Mouse (Mus musculus) bone marrow macrophage, adult 2 months (primary cell): ENCODE measurements around the gene Slc22a23. TPM values are rescaled to one million over a fixed set of nuclear protein-coding genes. Genes with fewer than 3 reads are reported as not detected.

Experiments used
- H3K27ac ChIP-seq: 2 replicates; pipeline ENCODE4 v1.5.1; 2012; ENCODE audit warnings: low read depth, low read length; ENCODE audit not compliant: insufficient read depth
- H3K4me1 ChIP-seq: 2 replicates; pipeline ENCODE4 v1.6.1; 2012; ENCODE audit warnings: low read length; ENCODE audit not compliant: control insufficient read depth, insufficient read depth
- H3K4me3 ChIP-seq: 2 replicates; pipeline ENCODE4 v1.5.1; 2012; ENCODE audit warnings: mild to moderate bottlenecking, low read length, moderate library complexity; ENCODE audit not compliant: insufficient read depth
- CTCF ChIP-seq: IDR thresholded peaks from 2 replicates; pipeline ENCODE4 v1.5.1; 2012; ENCODE audit warnings: low read depth, mild to moderate bottlenecking, low read length, moderate library complexity
- POLR2A ChIP-seq: IDR thresholded peaks from 2 replicates; pipeline ENCODE4 v1.6.1; 2012; ENCODE audit warnings: mild to moderate bottlenecking, low read depth, low read length, borderline replicate concordance
- polyA plus RNA-seq: library from polyadenylated mRNA; stranded (reverse); fragments of >200 nt; gene quantifications from 2 replicates; pipeline ENCODE4 v1.2.4, GENCODE M21; 2012; ENCODE audit not compliant: missing spikeins, insufficient read depth, insufficient read length

Gene Slc22a23
- polyA plus RNA-seq, 1 experiment = not detected

- Histone ChIP-seq H3K4me1 (no peaks in the 10 kb centered on the region), H3K27ac (no peak overlapping the region), H3K4me3 (no peak overlapping the region)
- TF ChIP-seq CTCF (no peak), POLR2A (no peak)
These were observed 54.6 kb downstream of the Slc22a23 start for GRCm38 (mm10) chr13:34290346-34290745.

- H3K4me1 ChIP-seq = no peaks in the 10 kb centered on the region
- TF ChIP-seq CTCF (no peak), POLR2A (no peak)
- H3K27ac ChIP-seq = no peak overlapping the region
- no peak overlapping the region for H3K4me3 ChIP-seq
These were observed 55.4 kb downstream of the Slc22a23 start for GRCm38 (mm10) chr13:34289567-34289966.

GRCm38 (mm10) chr13:34288129-34288528 is 56.9 kb downstream of the Slc22a23 start:
- TF ChIP-seq POLR2A (no peak), CTCF (no peak)
- no peaks in the 10 kb centered on the region for H3K4me1 ChIP-seq
- no peak overlapping the region for H3K27ac ChIP-seq
- H3K4me3 ChIP-seq = no peak overlapping the region

- no peak overlapping the region for H3K27ac ChIP-seq
- TF ChIP-seq POLR2A (no peak), CTCF (no peak)
- no peak overlapping the region for H3K4me3 ChIP-seq
- H3K4me1 ChIP-seq = no peaks in the 10 kb centered on the region
These were observed 57.3 kb downstream of the Slc22a23 start for GRCm38 (mm10) chr13:34287601-34288083.

GRCm38 (mm10) chr13:34281360-34281759 is 63.6 kb downstream of the Slc22a23 start:
- Histone ChIP-seq H3K4me3 (no peak overlapping the region), H3K27ac (no peak overlapping the region), H3K4me1 (peaks cover 10% of the 10 kb centered on the region)
- no peak for TF ChIP-seq CTCF
- no peak for TF ChIP-seq POLR2A

GRCm38 (mm10) chr13:34278759-34279270 is 66.2 kb downstream of the Slc22a23 start:
- H3K27ac ChIP-seq = no peak overlapping the region
- no peak overlapping the region for H3K4me3 ChIP-seq
- TF ChIP-seq CTCF (no peak), POLR2A (no peak)
- peaks cover 11% of the 10 kb centered on the region for H3K4me1 ChIP-seq

- H3K27ac ChIP-seq = no peak overlapping the region
- no peak overlapping the region for H3K4me3 ChIP-seq
- peaks cover 11% of the 10 kb centered on the region for H3K4me1 ChIP-seq
- TF ChIP-seq POLR2A (no peak), CTCF (no peak)
These were observed 66.7 kb downstream of the Slc22a23 start for GRCm38 (mm10) chr13:34278288-34278701.

- no peak for TF ChIP-seq POLR2A
- no peak for TF ChIP-seq CTCF
- Histone ChIP-seq H3K27ac (no peak overlapping the region), H3K4me1 (peaks cover 11% of the 10 kb centered on the region), H3K4me3 (no peak overlapping the region)
These were observed 67.4 kb downstream of the Slc22a23 start for GRCm38 (mm10) chr13:34277611-34278010.

- H3K4me3 ChIP-seq = no peak overlapping the region
- TF ChIP-seq CTCF = no peak
- no peak for TF ChIP-seq POLR2A
- H3K27ac ChIP-seq = no peak overlapping the region
- H3K4me1 ChIP-seq = peaks cover 11% of the 10 kb centered on the region
These were observed 68.0 kb downstream of the Slc22a23 start for GRCm38 (mm10) chr13:34277001-34277400.

GRCm38 (mm10) chr13:34274890-34275289 is 70.1 kb downstream of the Slc22a23 start:
- peaks cover 11% of the 10 kb centered on the region for H3K4me1 ChIP-seq
- TF ChIP-seq CTCF (no peak), POLR2A (no peak)

More at GRCm38 (mm10) chr13:34274890-34275289, 70.1 kb downstream of the Slc22a23 start:
- H3K27ac ChIP-seq = no peak overlapping the region
- no peak overlapping the region for H3K4me3 ChIP-seq
